ENCODE assay signal across 8 mouse cellular contexts in the genomic region with DNA sequence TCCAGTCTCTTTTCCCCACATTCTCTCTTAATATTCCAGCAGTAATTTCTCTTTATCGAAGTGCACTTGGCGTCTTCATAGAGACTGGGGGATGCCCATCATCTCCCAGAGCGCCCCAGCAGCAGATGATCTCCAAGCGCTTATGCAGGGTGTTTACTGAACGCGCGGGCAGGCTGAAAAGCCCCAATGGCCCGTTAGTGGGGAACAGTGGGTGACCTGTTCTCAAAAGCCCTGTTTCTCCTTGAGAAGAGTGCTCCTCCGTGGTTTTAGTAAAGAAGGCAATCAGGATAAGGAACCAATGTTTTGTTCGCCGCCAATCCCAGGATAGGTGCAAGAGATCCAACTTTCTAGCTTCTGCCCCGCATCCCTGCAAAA. TPM values are rescaled to one million over a fixed set of nuclear protein-coding genes. Genes with fewer than 3 reads are reported as not detected.
DNase-seq lines count a peak whose midpoint lies in the region; ATAC-seq and TF ChIP-seq lines count a peak whose summit lies in the region.

No protein-coding gene starts in this region.

- H3K36me3 ChIP-seq in liver, embryonic 11.5 days (ENCODE audit: control insufficient read depth, insufficient read depth, low read length): no peaks in the 10 kb centered on the region
- H3K36me3 ChIP-seq in forebrain, embryonic 12.5 days (replicated peaks): no peaks in the 10 kb centered on the region
- no peaks in the 10 kb centered on the region for H3K36me3 ChIP-seq in intestine, postnatal 0 days (ENCODE audit: control insufficient read depth, insufficient read depth)

- 15% methylated on average over 12 of the region's 12 CpGs for WGBS in liver, embryonic 11.5 days
- 10% methylated on average over 12 of the region's 12 CpGs for WGBS in forebrain, embryonic 12.5 days
- 17% methylated on average over 12 of the region's 12 CpGs for WGBS in intestine, postnatal 0 days

- H3K27me3 ChIP-seq in liver, embryonic 11.5 days (replicated peaks; ENCODE audit: control insufficient read depth, insufficient read depth, low read length): peaks cover 29% of the 10 kb centered on the region
- H3K27me3 ChIP-seq in forebrain, embryonic 12.5 days: peaks cover 34% of the 10 kb centered on the region
- H3K27me3 ChIP-seq in intestine, postnatal 0 days (replicated peaks; ENCODE audit: control insufficient read depth, insufficient read depth, low read length): peaks cover 25% of the 10 kb centered on the region

- no peaks in the 10 kb centered on the region for H3K9me3 ChIP-seq in liver, embryonic 11.5 days (ENCODE audit: control insufficient read depth, low read length)
- no peaks in the 10 kb centered on the region for H3K9me3 ChIP-seq in forebrain, embryonic 12.5 days
- H3K9me3 ChIP-seq in intestine, postnatal 0 days (ENCODE audit: control insufficient read depth): no peaks in the 10 kb centered on the region

- H3K4me3 ChIP-seq in liver, embryonic 11.5 days (ENCODE audit: low read depth, low read length): peak overlapping the region; percentile 56
- H3K4me3 ChIP-seq in forebrain, embryonic 12.5 days (replicated peaks): peak overlapping the region; percentile 72
- peak overlapping the region; percentile 46 for H3K4me3 ChIP-seq in intestine, postnatal 0 days (ENCODE audit: low read depth, low read length)

- no peaks in the 10 kb centered on the region for H3K4me1 ChIP-seq in liver, embryonic 11.5 days (replicated peaks; ENCODE audit: control insufficient read depth, insufficient read depth, low read length)
- 0 out of 2 replicates have a peak, but pooled peaks cover 10% of the 10 kb centered on the region for H3K4me1 ChIP-seq in forebrain, embryonic 12.5 days
- H3K4me1 ChIP-seq in intestine, postnatal 0 days (replicated peaks; ENCODE audit: control insufficient read depth, insufficient read depth, low read length): no peaks in the 10 kb centered on the region

- no peak for ATAC-seq in liver, embryonic 11.5 days (replicated peaks; ENCODE audit: low FRiP score)
- no peak for ATAC-seq in forebrain, embryonic 12.5 days (ENCODE audit: low FRiP score)
- no peak for ATAC-seq in intestine, postnatal 0 days

- H3K9ac ChIP-seq in liver, embryonic 11.5 days (ENCODE audit: low read depth, low read length): no peak overlapping the region
- H3K9ac ChIP-seq in forebrain, embryonic 12.5 days: peak overlapping the region; percentile 76; the same call in 1 of the 2 replicates
- H3K9ac ChIP-seq in intestine, postnatal 0 days (ENCODE audit: low read depth, low read length): no peak overlapping the region

- TF ChIP-seq CTCF in intestine, postnatal 0 days (IDR thresholded peaks at IDR 0.05; ENCODE audit: low read depth): no peak

- H3K4me2 ChIP-seq in liver, embryonic 11.5 days: peak overlapping the region; percentile 72
- peak overlapping the region; percentile 92 for H3K4me2 ChIP-seq in forebrain, embryonic 12.5 days
- H3K4me2 ChIP-seq in intestine, postnatal 0 days (replicated peaks; ENCODE audit: low read depth): peak overlapping the region; percentile 78

- no peak for DNase-seq in liver, embryonic 11.5 days (ENCODE audit: low spot score)
- no peak for DNase-seq in liver
- DNase-seq in retina, postnatal 1 day: peak; percentile 6
- DNase-seq in urinary bladder, adult 2 months (ENCODE audit: low spot score): no peak
- DNase-seq in adrenal gland, postnatal 25 days: no peak
- DNase-seq in spleen, postnatal 14 days (ENCODE audit: low spot score in 2 of 2): no peak

- H3K27ac ChIP-seq in liver, embryonic 11.5 days (ENCODE audit: low read depth, low read length): no peak overlapping the region
- H3K27ac ChIP-seq in forebrain, embryonic 12.5 days: no peak overlapping the region
- H3K27ac ChIP-seq in intestine, postnatal 0 days (ENCODE audit: low read depth, low read length): no peak overlapping the region

RNA-seq across cellular contexts. Expression of a gene that starts 0.9 kb away (rescaled TPM):
- 0.99 and 1.5 TPM in 2 replicates for polyA plus RNA-seq in liver, embryonic 11.5 days (2014; fragmentation: Nextera tagmentation; extraction: Ambion mirVana)
- 2.9 and 3.4 TPM in 2 replicates for polyA plus RNA-seq in forebrain, embryonic 12.5 days (2016; fragmentation: Nextera tagmentation; extraction: Ambion mirVana)
- 1.2 and 2.1 TPM in 2 replicates for polyA plus RNA-seq in intestine, postnatal 0 days (2015; fragmentation: Nextera tagmentation; extraction: Ambion mirVana)
- 8.4 and 14.8 TPM in 2 replicates for polyA plus RNA-seq in urinary bladder, adult 2 months (2012; rRNA removed)
- total RNA-seq in adrenal gland, postnatal 25 days (2021): 6.6 and 8.7 TPM in 2 replicates
